ENCODE assay signal across 8 mouse cellular contexts in genomic region chr3:97338522-97339192, GRCm38 (mm10). TPM values are rescaled to one million over a fixed set of nuclear protein-coding genes. Genes with fewer than 3 reads are reported as not detected.
DNase-seq lines count a peak whose midpoint lies in the region; ATAC-seq and TF ChIP-seq lines count a peak whose summit lies in the region.

No protein-coding gene starts in this region.

- no peaks in the 10 kb centered on the region for H3K4me1 ChIP-seq in intestine, postnatal 0 days (replicated peaks; ENCODE audit: control insufficient read depth, insufficient read depth, low read length)
- H3K4me1 ChIP-seq in midbrain, embryonic 12.5 days = peaks cover 17% of the 10 kb centered on the region

- no peaks in the 10 kb centered on the region for H3K9me3 ChIP-seq in intestine, postnatal 0 days (ENCODE audit: control insufficient read depth)
- H3K9me3 ChIP-seq in midbrain, embryonic 12.5 days = no peaks in the 10 kb centered on the region

- no peak overlapping the region for H3K4me3 ChIP-seq in intestine, postnatal 0 days (ENCODE audit: low read depth, low read length)
- H3K4me3 ChIP-seq in midbrain, embryonic 12.5 days = no peak overlapping the region

- H3K4me2 ChIP-seq in intestine, postnatal 0 days (replicated peaks; ENCODE audit: low read depth) = no peak overlapping the region
- peak overlapping the region; percentile 21; the same call in 1 of the 2 replicates for H3K4me2 ChIP-seq in midbrain, embryonic 12.5 days (replicated peaks)

- H3K27me3 ChIP-seq in intestine, postnatal 0 days (replicated peaks; ENCODE audit: control insufficient read depth, insufficient read depth, low read length) = no peaks in the 10 kb centered on the region
- H3K27me3 ChIP-seq in midbrain, embryonic 12.5 days = peaks cover 8% of the 10 kb centered on the region; the same call in 1 of the 2 replicates

- no peak overlapping the region for H3K9ac ChIP-seq in intestine, postnatal 0 days (ENCODE audit: low read depth, low read length)
- 0 out of 2 replicates have a peak overlapping the region, but pooled peaks have one; percentile 11 for H3K9ac ChIP-seq in midbrain, embryonic 12.5 days (replicated peaks)

- TF ChIP-seq CTCF in intestine, postnatal 0 days (IDR thresholded peaks at IDR 0.05; ENCODE audit: low read depth) = peak; percentile 99

- WGBS in intestine, postnatal 0 days = 33% methylated on average over 13 of the region's 13 CpGs
- WGBS in midbrain, embryonic 12.5 days = 22% methylated on average over 13 of the region's 13 CpGs

- H3K36me3 ChIP-seq in intestine, postnatal 0 days (ENCODE audit: control insufficient read depth, insufficient read depth) = no peaks in the 10 kb centered on the region
- no peaks in the 10 kb centered on the region for H3K36me3 ChIP-seq in midbrain, embryonic 12.5 days

- no peak overlapping the region for H3K27ac ChIP-seq in intestine, postnatal 0 days (ENCODE audit: low read depth, low read length)
- H3K27ac ChIP-seq in midbrain, embryonic 12.5 days (replicated peaks) = no peak overlapping the region

- DNase-seq in adrenal gland, adult 8-10 months = peak; percentile 56
- peak; percentile 93 for DNase-seq in embryo, embryonic 11 days
- peak; percentile 74 to 79 for DNase-seq in gastrocnemius, postnatal 36 days
- DNase-seq in left cerebral cortex, postnatal 25 days (ENCODE audit: low spot score in 2 of 2) = peak; percentile 91 to 92
- DNase-seq in skeletal muscle tissue, adult 2 months (ENCODE audit: low read depth, low spot score) = peak; percentile 58
- peak; percentile 76 for DNase-seq in yolk sac, embryonic 10.5 days (ENCODE audit: low spot score)

- intact Hi-C loops in gastrocnemius, postnatal 36 days (cut with DNase I) = loop anchor here (1.0 to 2.0 kb wide), 3 partner anchors 136 to 404 kb away; no protein-coding TSS in a partner anchor
- intact Hi-C loops in left cerebral cortex, postnatal 25 days (cut with DNase I) = loop anchor here (2.0 to 5.0 kb wide), 3 partner anchors 136 to 400 kb away; no protein-coding TSS in a partner anchor

- ATAC-seq in intestine, postnatal 0 days = 0 out of 2 replicates have a peak, but pooled peaks have one; percentile 31
- peak; percentile 89 for ATAC-seq in midbrain, embryonic 12.5 days (ENCODE audit: low FRiP score, low read depth)

RNA-seq across cellular contexts. Expression of gene Bcl9, which starts 40.9 kb away (rescaled TPM):
- total RNA-seq in adrenal gland, adult 8-10 months (2022) = 10 to 100 TPM; 19.2 to 27.4 (median 25.3) TPM
- total RNA-seq in gastrocnemius, postnatal 36 days (2021) = 1 to 10 TPM; 2.4 to 3.6 TPM
- polyA plus RNA-seq in intestine, postnatal 0 days (2015; fragmentation: Nextera tagmentation; extraction: Ambion mirVana) = 21.2 and 26.7 TPM in 2 replicates
- total RNA-seq in left cerebral cortex, postnatal 25 days (2021) = 10 to 100 TPM; 46.0 to 53.5 TPM
- polyA plus RNA-seq in midbrain, embryonic 12.5 days (2016; fragmentation: Nextera tagmentation; extraction: Ambion mirVana) = 79.1 and 91.2 TPM in 2 replicates

Comparison
In these comparisons a context has a peak if more than half of its experiments do, and no peak if none do; other contexts are left out.
1. RNA of gene Bcl9, which starts 40.9 kb away (total RNA-seq): 46.0 to 53.5 TPM in left cerebral cortex, postnatal 25 days and 19.2 to 27.4 TPM in adrenal gland, adult 8-10 months; 2.4 to 3.6 TPM in gastrocnemius, postnatal 36 days; every median in the first group is over 4 times any median in the second.
2. Peak in every context shown above with its lines, with median percentiles within 50 percentile points of each other: DNase-seq.